Mouse (Mus musculus) heart, adult 9 months (tissue): ENCODE results near the gene Thoc7.
A peak's percentile ranks its signal among the peaks of the same experiment; 100 is the strongest.
"Not testable (repeated sequence)": the region's sequence is repeated elsewhere in the genome, so short reads cannot be mapped to it uniquely, and the experiment has no call there.

ENCODE experiments used
- DNase-seq, 2 experiments: peaks; one replicate each; pipeline ENCODE4 v3.0.0; 2022; ENCODE audit warnings: low spot score in 2 of 2

The Thoc7 gene

DNA sequence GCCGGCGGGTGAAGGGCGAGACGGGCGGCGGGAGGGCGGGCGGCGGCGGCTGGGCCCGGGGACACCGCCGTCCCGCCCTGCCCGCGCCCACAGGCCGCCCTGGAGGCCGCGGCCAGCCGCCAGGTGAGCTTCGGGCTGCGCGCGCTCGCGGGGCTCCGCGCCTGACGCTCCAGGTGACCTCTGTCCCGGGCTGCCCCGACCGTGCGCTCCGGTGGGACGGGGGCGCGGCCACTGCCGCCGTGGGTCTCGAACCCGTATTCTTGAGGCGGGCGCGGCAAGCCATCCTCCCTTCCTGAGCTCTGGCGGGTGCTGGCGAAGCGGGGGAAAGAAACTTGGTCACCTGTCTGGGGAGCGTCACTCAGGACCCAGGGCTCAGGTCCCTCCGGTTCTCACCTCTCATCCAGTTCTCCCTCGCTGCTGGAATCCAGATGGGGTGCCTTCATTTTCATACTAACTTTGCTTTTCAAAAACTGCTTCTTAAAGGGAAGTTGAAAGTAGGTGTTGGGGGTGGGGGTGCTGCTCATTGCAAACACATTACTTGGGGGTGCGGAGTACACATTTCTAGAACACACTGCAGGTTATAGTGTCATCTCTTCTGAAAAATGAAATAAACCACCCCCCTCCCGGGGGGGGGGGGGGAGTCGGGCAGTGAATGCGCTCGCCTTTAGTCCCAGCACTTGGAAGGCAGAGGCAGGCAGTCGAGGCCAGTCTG, at the start of gene Thoc7, which contains the start of gene Atxn7:
Thoc7 (minus strand) TSS at position 452 of the 712 bp plus-strand sequence.
Atxn7 (plus strand) TSS at position 40 of the 712 bp plus-strand sequence.
- DNase-seq = peak; percentile 21 to 45

GRCm38 (mm10) chr14:14009712-14010111, 48.1 kb upstream of the Thoc7 start:
- no peak for DNase-seq

GRCm38 (mm10) chr14:14002771-14003170, 41.1 kb upstream of the Thoc7 start:
- no peak for DNase-seq

DNA sequence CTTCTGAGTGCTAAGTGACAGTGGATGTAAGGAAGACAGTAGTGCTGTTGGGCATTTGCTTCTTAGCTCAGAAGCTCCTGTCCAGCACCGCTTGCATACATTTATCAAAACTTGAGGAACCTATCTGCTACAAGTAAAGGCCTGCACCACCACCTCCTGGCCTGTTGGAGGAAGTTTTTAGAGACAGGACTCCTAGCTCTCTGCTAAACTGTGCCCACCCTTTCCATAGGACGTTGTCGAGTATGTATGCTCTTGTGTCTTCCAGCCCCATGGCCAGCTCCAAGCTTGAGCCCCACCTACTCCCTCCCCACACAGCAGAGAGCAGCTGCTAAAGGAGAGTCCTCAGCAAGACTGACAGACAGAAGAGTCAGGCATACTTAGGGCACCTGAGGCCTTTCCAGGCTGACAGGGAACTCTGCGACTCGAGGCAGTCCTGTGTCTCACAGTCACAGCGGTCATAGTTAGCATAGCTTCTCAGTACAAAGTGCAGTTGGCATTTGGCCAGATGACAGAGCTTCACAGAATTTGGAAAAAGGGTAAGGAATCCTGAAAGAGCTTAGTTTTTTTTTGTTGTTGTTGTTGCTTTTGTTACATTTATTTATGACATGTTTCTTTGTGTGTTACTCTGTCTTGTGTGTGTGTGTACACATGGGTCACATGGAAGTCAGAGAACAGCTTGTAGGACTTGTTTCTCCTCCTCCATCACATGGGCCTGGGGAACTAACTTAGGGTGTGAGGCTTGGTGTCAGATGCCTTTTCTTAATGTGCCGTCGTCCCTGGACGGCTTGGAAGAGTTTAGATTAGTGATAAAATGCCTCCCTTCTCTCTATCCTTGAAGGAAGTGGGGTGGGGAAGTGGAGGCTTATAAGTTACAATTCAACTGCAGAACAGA, 33.8 kb upstream of the Thoc7 start:
- no peak for DNase-seq

DNA sequence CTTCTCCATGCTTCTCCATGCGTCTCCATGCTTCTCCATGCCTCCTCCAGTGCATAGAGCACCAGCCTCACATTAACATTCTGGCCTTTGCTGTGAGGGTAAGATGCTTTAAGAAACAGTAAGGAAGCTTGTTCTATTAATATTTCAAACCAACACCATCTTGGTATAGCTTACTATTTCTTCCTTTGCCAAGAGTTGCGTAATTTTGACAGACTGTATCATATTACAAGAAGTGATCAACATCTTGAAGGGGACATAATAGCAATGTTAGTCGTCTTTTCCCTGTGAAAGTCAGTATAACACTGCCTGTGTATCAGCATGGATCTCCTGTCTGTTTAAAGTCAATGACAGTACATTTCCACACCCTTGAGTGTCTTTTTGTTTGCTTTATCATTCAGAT, 29.1 kb upstream of the Thoc7 start:
- DNase-seq = no peak

- DNase-seq = no peak
Observed at GRCm38 (mm10) chr14:13988397-13988796, 26.7 kb upstream of the Thoc7 start.

DNA sequence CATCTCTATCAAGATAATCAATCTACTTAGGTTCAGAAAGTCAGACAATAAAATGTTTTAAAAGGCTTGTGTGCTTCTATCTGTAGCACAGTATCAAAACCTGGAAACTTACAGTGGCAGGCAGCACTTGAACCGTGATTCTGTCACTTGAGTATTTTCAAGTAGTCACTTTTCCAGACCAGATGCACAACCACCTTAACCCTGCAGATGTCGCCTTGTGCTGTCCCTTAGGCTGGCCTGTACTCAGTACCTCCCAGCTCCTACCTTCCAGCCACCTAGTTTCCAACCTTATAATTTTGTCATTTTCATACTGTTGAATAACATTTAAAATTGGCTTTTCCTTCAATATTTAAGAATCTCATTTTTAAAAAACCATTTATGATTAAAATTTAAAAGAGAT, 20.5 kb upstream of the Thoc7 start:
- DNase-seq = no peak

- DNase-seq = peak in 1 of 2 experiments; percentile 9
Observed at GRCm38 (mm10) chr14:13981286-13981685, 19.6 kb upstream of the Thoc7 start.

DNA sequence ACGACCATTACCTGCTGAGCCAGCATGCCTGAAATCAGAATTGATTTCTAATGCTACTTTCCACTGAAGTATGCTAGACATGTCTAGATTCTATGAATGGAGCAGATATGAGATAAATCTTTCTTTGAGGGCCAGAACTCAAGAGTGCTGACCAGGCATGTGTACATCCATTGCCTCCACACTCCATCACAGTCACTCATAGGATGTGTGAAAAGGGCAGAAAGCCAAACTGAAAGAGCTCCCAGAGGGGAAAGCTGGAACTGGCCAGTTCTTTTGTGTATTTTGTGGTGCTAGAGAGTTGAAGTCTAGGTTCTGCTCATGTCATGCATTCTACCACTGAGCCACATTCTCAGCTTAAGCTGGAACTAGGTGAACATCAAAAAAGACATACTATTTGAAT, 15.8 kb upstream of the Thoc7 start:
- no peak for DNase-seq

DNA sequence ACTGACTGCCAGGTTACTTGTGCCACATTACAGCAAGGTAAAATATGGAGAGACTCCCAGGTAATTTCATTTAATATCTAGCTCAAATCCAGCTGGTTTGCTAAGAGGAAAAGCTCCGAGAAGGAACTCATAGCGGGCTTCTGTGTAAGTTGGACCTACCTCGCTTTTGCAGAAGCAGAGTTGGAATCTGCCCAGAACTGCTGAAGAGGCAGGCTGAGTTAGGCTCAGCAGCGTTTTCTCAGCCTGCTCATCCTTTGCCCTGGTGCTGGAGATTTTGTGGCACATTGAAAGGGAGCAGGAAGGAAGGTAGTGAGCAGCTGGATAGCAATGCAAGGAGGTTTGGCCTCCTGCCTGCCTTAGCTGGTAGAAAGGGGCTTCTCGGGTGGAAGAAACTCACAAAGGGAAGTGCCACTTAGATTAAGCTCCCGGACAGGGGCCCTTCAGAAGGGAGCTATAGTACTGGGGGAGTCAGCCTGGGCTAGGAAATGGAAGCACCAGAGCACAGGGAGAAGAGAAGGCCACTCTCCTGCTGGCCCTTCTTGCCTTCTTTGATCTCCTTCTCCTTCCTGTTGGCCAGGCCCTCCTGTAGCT, 10.1 kb upstream of the Thoc7 start:
- no peak for DNase-seq

- DNase-seq = no peak
Observed at GRCm38 (mm10) chr14:13970513-13970912, 8.9 kb upstream of the Thoc7 start.

GRCm38 (mm10) chr14:13968476-13968875, 6.8 kb upstream of the Thoc7 start:
- no peak for DNase-seq

DNA sequence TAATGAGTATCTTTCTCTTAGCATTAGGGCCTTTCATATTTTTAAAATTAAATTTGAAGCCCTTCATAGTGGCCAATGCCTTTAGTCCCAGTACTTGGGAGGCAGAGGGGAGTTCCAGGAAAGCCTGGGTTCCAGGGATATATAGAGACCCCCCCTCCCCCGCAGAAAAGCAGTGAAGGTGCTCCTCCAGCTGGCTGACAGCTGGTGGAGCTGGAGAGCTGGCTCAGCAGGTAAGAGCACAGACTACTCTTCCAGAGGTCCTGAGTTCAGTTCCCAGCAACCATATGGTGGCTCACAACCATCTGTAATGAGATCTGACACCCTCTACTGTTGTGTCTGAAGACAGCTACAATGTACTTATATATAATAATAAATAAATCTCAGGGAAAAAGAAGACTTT, 6.0 kb upstream of the Thoc7 start:
- DNase-seq = no peak

DNA sequence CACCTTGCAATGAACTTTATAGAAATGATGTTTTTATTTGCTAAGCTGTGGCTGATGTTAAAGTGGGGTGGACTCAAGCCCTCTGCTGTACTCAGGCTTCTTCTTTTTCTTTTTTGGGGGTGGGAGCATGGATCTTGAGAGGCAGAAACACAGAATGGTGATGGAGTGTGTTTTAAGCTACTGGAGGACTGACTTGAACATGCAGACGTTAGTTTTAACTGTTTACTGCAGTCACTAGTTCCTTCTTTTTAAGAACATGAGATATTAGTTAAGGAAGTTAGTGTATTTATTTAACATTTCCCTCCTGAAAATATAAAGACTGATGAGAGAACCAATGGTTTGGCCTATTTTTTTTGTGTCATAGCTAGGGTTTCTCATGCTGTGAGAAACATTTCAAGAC, 1.9 kb upstream of the Thoc7 start:
- no peak for DNase-seq

DNA sequence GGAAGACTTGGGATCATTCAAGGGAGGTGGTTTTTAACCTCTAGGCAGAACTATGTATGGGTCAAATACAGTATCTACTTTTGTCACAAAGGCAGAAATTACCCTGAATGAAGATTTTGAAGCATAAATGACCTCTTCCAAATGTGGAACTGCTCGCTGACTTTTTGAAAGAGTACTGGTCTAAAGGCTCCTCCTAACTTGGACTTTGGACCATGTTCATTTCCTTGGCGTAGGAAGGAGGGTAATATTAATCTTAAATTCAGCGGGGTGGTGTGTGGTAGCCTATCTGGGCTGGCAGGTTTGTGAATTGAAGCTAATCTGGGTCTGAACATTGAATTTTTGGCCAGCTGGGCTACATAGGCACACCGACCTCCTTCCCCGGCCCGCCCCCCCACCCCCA, 824 bp upstream of the Thoc7 start:
- no peak for DNase-seq

DNA sequence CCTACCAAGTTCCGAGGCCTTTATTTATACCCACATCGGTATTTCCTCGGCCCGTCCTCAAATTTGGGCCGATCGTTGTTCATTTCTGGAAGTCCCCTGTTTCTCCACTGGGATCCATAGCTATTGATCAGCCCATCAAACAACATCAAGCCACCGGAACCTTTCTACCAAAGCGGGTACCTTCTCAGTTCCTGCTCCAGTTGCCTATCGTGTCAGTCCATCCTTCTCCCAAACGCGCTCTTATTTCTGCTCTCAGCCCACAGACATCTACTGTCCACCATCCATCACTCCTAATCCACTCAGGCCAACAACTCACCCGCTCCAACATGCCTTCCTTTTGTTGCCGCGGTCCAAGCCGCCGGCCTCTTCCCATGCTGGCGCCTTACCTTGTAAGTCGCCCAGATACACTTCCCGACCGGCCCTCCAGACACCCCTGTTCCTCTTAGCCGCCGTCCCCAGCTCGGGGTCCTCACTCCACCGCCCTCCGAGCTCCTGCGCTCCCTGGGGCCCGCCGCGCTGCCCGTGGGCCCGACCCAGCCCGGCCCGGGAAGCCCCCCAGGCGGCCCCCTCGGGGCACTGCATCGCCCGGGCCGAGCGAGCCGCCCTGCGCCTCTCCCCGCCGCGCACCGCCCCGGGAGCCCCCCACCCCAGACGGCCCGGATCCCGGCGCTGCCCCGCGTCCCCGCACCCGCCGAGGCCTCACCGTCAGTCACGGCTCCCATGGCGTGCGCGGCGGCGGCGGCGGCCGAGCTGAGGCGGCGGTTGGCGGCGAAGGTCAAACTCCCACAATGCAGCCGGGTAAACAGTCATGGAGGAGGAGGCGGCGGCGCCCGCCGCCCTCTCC, 948 bp downstream of the Thoc7 start:
- DNase-seq = peak; percentile 40 to 42

- no peak for DNase-seq
Observed at GRCm38 (mm10) chr14:13960079-13960478, 1.6 kb downstream of the Thoc7 start.

DNA sequence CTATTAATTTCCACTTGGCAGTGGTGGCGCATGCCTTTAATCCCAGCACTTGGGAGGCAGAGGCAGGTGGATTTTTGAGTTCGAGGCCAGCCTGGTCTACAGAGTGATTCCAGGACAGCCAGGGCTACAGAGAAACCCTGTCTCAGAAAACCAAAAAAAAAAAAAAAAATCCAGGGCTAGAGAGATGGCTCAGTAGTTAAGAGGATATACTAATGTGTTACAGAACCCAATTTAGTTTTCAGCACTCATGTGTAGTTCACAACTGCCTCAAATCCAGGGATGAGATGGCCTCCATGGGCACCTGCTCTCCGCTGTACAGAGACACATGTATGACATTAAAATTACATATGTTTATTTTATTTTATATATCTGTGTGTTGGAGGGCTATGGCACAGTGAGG, 9.5 kb downstream of the Thoc7 start:
- DNase-seq = not testable (repeated sequence)

DNA sequence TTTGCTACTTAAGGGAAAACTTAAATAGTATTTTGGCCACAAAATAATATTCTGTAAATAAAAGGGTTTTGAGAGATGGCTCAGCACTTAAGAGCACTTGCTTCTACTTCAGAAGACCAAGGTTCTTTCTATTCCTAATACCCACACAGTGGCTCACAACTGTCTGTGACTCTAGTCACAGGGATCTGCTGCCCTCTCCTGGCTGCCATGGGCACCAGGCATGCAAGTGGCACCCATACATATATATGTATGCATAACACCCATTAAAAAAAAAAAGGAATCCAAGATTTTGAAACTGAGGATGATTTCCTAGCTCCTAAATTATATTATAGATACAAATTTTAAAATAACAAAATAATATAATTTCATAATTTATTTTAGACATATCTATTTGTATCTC, 11.3 kb downstream of the Thoc7 start:
- no peak for DNase-seq

GRCm38 (mm10) chr14:13948345-13948744, 13.3 kb downstream of the Thoc7 start:
- DNase-seq = no peak

DNA sequence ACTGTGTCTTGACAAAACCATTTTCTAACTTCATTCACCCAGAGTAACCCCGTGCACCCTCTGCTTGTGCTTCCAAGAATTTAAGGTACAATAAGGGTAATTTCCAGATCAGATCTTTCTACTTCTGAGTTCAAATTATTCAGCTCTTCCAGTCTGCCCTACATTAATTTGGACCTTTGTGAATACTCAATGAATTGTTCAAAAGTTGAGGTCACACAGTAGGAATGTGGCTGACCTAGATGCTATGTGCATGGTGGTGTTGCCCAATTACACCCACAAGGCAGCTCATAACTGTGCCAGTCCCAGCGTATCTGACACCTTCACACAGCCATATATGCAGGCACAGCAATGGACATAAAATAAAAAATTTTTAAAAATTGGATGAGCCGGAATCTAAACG, 17.0 kb downstream of the Thoc7 start:
- no peak for DNase-seq

GRCm38 (mm10) chr14:13934052-13934371, 27.6 kb downstream of the Thoc7 start:
- DNase-seq = no peak
